Mouse (Mus musculus) cerebellum, adult 18-20 months (tissue): ENCODE results near the gene Dynlrb2.

Experiments
- DNase-seq, 2 experiments: peaks; one replicate each; pipeline ENCODE4 v3.0.0; 2021

Dynlrb2 gene

GRCm38 (mm10) chr8:116504477-116505120 is at the start of gene Dynlrb2:
Gene Dynlrb2, plus strand, starts transcription at chr8:116504974.
- DNase-seq: peak; percentile 91 to 93

- DNase-seq: no peak
Measured at GRCm38 (mm10) chr8:116458569-116458968, 46.2 kb upstream of the Dynlrb2 start.

GRCm38 (mm10) chr8:116461472-116461871 is 43.3 kb upstream of the Dynlrb2 start:
- DNase-seq: no peak

- no peak for DNase-seq
Measured at GRCm38 (mm10) chr8:116466586-116466985, 38.2 kb upstream of the Dynlrb2 start.

- no peak for DNase-seq
Measured at GRCm38 (mm10) chr8:116467027-116467426, 37.7 kb upstream of the Dynlrb2 start.

GRCm38 (mm10) chr8:116477941-116478340 is 26.8 kb upstream of the Dynlrb2 start:
- DNase-seq: no peak

GRCm38 (mm10) chr8:116478681-116479080 is 26.1 kb upstream of the Dynlrb2 start:
- DNase-seq: no peak

- DNase-seq: peak; percentile 81 to 82
Measured at GRCm38 (mm10) chr8:116480894-116481293, 23.9 kb upstream of the Dynlrb2 start.

- no peak for DNase-seq
Measured at GRCm38 (mm10) chr8:116482738-116483137, 22.0 kb upstream of the Dynlrb2 start.

- peak; percentile 31 to 50 for DNase-seq
Measured at GRCm38 (mm10) chr8:116484087-116484486, 20.7 kb upstream of the Dynlrb2 start.

- no peak for DNase-seq
Measured at GRCm38 (mm10) chr8:116488546-116488945, 16.2 kb upstream of the Dynlrb2 start.

GRCm38 (mm10) chr8:116500057-116500809 is 4.5 kb upstream of the Dynlrb2 start:
- DNase-seq: no peak

- peak; percentile 53 to 55 for DNase-seq
Measured at GRCm38 (mm10) chr8:116508721-116509120, 3.9 kb downstream of the Dynlrb2 start.

GRCm38 (mm10) chr8:116509247-116509646 is 4.5 kb downstream of the Dynlrb2 start:
- DNase-seq: no peak

- peak; percentile 79 to 86 for DNase-seq
Measured at GRCm38 (mm10) chr8:116519676-116520075, 14.9 kb downstream of the Dynlrb2 start.

GRCm38 (mm10) chr8:116521208-116521607 is 16.4 kb downstream of the Dynlrb2 start:
- DNase-seq: peak; percentile 25 to 28

GRCm38 (mm10) chr8:116521641-116522040 is 16.9 kb downstream of the Dynlrb2 start:
- DNase-seq: peak; percentile 13 to 26

- peak; percentile 34 to 39 for DNase-seq
Measured at GRCm38 (mm10) chr8:116522104-116522767, 17.5 kb downstream of the Dynlrb2 start.

GRCm38 (mm10) chr8:116524915-116525314 is 20.1 kb downstream of the Dynlrb2 start:
- peak; percentile 70 to 78 for DNase-seq

GRCm38 (mm10) chr8:116528736-116529135 is 24.0 kb downstream of the Dynlrb2 start:
- DNase-seq: no peak

GRCm38 (mm10) chr8:116533081-116533480 is 28.3 kb downstream of the Dynlrb2 start:
- DNase-seq: no peak

- no peak for DNase-seq
Measured at GRCm38 (mm10) chr8:116536786-116537185, 32.0 kb downstream of the Dynlrb2 start.

GRCm38 (mm10) chr8:116538763-116539162 is 34.0 kb downstream of the Dynlrb2 start:
- no peak for DNase-seq

GRCm38 (mm10) chr8:116540136-116540535 is 35.4 kb downstream of the Dynlrb2 start:
- no peak for DNase-seq
